Mouse (Mus musculus) cerebellum, adult 11-12 months (tissue): ENCODE measurements around the gene Gas7.
A peak's percentile ranks its signal among the peaks of the same experiment; 100 is the strongest.

Experiments used
- DNase-seq: peaks from one replicate; pipeline ENCODE4 v3.0.0; 2022

Gas7 gene

GRCm38 (mm10) chr11:67633620-67634229 lies 178.5 kb downstream of the Gas7 start:
- no peak for DNase-seq

GRCm38 (mm10) chr11:67636201-67636600 lies 181.0 kb downstream of the Gas7 start:
- DNase-seq, result no peak

- DNase-seq, result no peak
Measured at GRCm38 (mm10) chr11:67636905-67637586, 181.8 kb downstream of the Gas7 start.

- DNase-seq, result no peak
Measured at GRCm38 (mm10) chr11:67638401-67638800, 183.2 kb downstream of the Gas7 start.

- DNase-seq, result no peak
Measured at GRCm38 (mm10) chr11:67640299-67640698, 185.1 kb downstream of the Gas7 start.

GRCm38 (mm10) chr11:67642421-67642820 lies 187.2 kb downstream of the Gas7 start:
- DNase-seq, result no peak

- peak; percentile 17 for DNase-seq
Measured at GRCm38 (mm10) chr11:67642835-67643234, 187.6 kb downstream of the Gas7 start.

GRCm38 (mm10) chr11:67643465-67643864 lies 188.2 kb downstream of the Gas7 start:
- DNase-seq, result peak; percentile 44

GRCm38 (mm10) chr11:67644632-67645149 lies 189.5 kb downstream of the Gas7 start:
- DNase-seq, result no peak

GRCm38 (mm10) chr11:67647745-67648144 lies 192.5 kb downstream of the Gas7 start:
- DNase-seq, result peak; percentile 84

- DNase-seq, result peak; percentile 64
Measured at GRCm38 (mm10) chr11:67648651-67649407, 193.6 kb downstream of the Gas7 start.

- peak; percentile 38 for DNase-seq
Measured at GRCm38 (mm10) chr11:67649971-67650707, 194.9 kb downstream of the Gas7 start.

GRCm38 (mm10) chr11:67651731-67652130 lies 196.5 kb downstream of the Gas7 start:
- DNase-seq, result peak; percentile 79

- DNase-seq, result peak; percentile 95
Measured at GRCm38 (mm10) chr11:67652194-67652892, 197.1 kb downstream of the Gas7 start.

GRCm38 (mm10) chr11:67652893-67653255 lies 197.6 kb downstream of the Gas7 start:
- DNase-seq, result no peak

GRCm38 (mm10) chr11:67653521-67654090 lies 198.4 kb downstream of the Gas7 start:
- DNase-seq, result peak; percentile 43

GRCm38 (mm10) chr11:67654514-67654913 lies 199.3 kb downstream of the Gas7 start:
- peak; percentile 75 for DNase-seq

GRCm38 (mm10) chr11:67655236-67655959 lies 200.2 kb downstream of the Gas7 start:
- DNase-seq, result peak; percentile 90

- DNase-seq, result no peak
Measured at GRCm38 (mm10) chr11:67656366-67656765, 201.1 kb downstream of the Gas7 start.

GRCm38 (mm10) chr11:67656811-67657210 lies 201.6 kb downstream of the Gas7 start:
- peak; percentile 62 for DNase-seq
